Mouse (Mus musculus): ENCODE results near the gene Babam2. TPM values are rescaled to one million over a fixed set of nuclear protein-coding genes. Genes with fewer than 3 reads are reported as not detected.
"Not testable (repeated sequence)": the region's sequence is repeated elsewhere in the genome, so short reads cannot be mapped to it uniquely, and the experiment has no call there.

Babam2 gene
- total RNA-seq, 2 experiments from 2014 or later: 34.1 to 35.9 TPM

DNA sequence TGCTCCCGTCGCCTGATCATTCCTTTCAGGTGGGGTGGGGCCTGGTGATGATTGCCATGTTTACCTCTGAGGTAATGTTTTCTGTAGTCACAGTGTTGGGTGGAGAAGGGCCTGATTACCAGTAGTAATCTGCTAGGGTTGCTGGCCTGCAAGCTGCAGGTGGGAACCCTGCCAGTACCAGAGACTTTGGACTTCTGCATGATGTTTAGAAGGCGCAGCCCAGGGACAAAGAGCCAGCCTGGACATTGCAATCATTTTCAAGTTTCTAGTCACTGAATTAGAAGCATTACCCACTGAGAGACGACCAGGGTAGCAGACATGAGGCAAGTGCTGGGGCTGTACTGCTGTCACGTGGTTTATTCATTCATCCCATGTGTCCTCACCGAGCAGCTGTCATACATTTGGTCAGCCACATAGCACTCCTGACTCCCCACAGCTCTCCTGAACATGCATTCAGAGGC is 270.6 kb downstream of the Babam2 start:
- DNase-seq: peak; percentile 48 to 62
- intact Hi-C loops (cut with DNase I): no loop called here

- intact Hi-C loops (cut with DNase I): not testable (repeated sequence)
- peak in 1 of 2 experiments; percentile 7 for DNase-seq
Observed at GRCm38 (mm10) chr5:31972416-31972815, 274.9 kb downstream of the Babam2 start.

DNA sequence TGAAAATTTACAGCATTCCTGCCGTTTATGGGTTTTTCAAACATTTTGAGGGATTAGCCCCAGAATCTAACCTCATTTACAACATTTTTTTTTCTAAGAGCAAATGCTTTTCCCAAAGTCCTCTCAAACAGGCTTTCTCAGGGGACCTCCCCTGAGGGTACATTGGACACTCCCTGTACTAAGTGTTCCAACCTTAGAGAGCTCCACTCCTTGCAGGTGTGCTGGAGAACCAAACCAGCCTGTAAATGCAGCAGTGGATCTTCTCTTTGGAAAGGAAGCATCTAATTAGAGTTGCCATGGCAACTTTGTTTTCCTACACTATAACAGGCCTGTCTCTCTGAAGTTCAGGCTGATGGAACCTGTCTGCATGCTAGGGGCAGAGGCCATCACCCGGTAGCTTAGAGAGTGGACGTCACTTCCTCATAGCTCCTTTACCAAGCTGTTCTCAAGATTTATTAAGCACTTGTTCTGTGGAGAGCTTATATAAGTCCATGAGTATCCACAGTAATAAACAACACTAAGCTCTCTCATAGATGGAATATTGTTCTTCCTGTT is 277.2 kb downstream of the Babam2 start:
- intact Hi-C loops (cut with DNase I): no loop called here
- no peak for DNase-seq

- intact Hi-C loops (cut with DNase I): no loop called here
- DNase-seq: no peak
Observed at GRCm38 (mm10) chr5:31982061-31982460, 284.6 kb downstream of the Babam2 start.

GRCm38 (mm10) chr5:31983161-31983560 is 285.7 kb downstream of the Babam2 start:
- intact Hi-C loops (cut with DNase I): no loop called here
- DNase-seq: no peak

- intact Hi-C loops (cut with DNase I): no loop called here
- no peak for DNase-seq
Observed at GRCm38 (mm10) chr5:31983817-31984368, 286.4 kb downstream of the Babam2 start.

DNA sequence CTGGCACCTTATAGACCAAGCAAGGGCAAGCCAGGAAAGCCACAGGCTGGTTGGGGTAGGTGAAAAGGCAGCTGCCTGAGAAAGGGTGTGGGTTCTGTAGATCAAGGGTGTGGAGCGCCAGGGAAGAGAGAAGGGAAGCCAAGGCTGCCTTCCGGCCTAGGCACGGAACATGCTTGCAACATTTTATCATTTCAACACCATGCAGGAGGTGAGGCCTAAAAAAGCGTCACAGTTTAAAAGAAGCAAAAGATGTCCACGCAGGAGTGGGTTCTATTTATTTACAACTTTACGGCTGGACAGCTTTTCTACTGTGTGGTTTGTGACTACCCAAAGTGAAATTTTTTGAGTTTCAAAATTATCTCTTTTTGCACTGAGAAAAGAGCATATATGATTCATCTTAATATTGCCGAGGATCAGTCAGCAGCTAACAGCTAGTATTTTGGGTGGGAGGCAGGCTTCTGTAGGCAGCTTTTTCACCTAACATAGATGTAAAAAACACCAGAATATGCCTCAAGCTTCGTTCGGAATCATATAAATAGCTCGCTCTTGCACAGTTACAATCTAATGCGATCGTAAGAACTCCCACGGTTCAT is 287.0 kb downstream of the Babam2 start:
- intact Hi-C loops (cut with DNase I): no loop called here
- DNase-seq: peak; percentile 14 to 25

DNA sequence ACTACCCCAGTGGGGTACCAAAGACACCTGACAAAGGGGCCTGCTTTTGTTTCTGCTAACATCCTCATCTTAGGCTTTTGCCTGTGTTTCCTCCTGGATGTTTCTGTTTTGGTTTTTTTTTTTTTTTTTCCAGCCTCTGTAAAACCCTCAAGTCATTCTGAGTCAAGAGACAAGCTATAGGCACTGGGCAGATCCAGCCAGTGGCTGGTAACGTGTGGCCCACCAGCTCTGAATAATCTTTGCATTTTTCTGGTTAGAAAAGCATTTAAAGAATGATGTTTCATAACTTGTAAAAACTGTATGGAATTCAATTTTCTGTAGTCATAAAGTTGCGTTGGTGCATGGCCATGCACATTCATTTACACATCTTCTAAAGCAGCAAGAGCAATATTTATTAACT is 287.5 kb downstream of the Babam2 start:
- intact Hi-C loops (cut with DNase I): no loop called here
- no peak for DNase-seq

GRCm38 (mm10) chr5:31987541-31988307 is 290.2 kb downstream of the Babam2 start:
- intact Hi-C loops (cut with DNase I): no loop called here
- DNase-seq: no peak

DNA sequence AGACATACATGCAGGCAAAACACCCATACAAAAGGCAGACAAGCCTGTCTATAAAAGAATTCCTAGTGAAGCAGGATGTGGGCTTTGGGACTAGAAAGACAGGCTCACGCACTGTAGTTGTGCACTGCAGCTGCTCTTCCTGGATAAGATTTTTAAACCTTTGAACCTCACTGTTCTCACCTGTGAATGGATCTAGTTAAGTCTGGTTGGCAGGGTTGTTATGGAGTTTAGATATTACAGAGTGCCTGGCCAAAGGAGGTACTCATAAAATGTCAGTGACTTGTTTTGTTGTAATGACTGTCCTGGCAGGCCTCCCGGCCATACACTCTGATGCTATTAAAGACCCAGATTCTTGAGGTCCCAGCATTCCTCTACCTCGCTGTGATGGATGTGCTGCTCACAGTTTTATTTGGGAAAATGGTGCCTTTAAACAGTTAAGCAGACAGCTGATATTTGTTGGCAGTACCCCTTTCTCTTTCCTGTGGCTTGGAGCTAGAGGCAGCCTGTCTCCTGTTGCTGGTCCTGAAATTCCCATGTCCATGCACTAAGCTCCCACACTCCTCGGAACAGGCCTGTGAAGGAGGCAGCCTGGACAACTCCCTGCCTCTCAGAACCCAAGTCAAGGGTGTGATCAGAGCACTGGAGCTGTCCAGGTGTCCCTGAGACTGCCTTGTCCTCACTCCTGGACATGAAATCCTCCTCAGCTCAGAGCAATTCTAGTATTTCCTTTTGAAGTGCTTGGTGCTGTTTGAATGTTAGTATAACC is 299.9 kb downstream of the Babam2 start:
- intact Hi-C loops (cut with DNase I): no loop called here
- no peak for DNase-seq

DNA sequence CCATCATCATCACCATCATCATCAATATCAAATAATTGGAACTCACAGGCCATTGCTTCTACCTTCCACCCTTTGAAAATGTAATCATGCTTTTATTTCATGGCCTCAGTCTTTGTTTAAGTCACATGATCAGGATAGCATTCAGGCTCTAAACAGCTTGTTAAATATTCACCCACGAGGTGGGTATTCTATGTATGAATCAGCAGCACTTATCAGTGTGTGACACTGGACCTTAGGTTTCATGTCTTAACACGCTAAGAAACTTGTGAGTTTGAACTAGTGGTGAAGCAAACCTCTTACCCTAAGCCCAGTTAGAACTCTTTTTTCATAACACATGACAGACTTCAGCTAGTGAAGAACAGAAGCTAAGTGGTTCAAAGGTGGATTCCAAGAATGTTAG is 301.3 kb downstream of the Babam2 start:
- DNase-seq: no peak
- intact Hi-C loops (cut with DNase I): no loop called here

- intact Hi-C loops (cut with DNase I): no loop called here
- no peak for DNase-seq
Observed at GRCm38 (mm10) chr5:32000076-32000475, 302.6 kb downstream of the Babam2 start.

- DNase-seq: no peak
- intact Hi-C loops (cut with DNase I): no loop called here
Observed at GRCm38 (mm10) chr5:32001266-32001665, 303.8 kb downstream of the Babam2 start.

DNA sequence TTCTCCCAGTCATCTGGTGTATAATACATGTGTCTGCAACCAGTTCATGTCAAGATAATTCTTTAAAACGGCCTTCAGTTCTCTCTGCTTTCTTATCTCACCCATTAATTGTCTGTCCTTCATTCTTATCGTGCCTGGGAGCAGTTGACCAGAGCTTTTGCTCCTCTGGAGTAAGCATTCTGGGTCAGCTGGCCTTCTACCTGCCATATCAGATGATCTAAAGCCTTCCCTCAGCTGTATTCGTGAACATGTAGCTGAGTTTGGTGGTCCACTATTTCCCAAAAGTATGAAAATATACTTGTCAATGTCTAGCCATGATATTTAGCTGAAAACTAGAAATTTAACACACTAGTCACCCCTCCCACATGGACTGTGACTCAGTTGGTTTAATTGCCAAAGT is 304.3 kb downstream of the Babam2 start:
- no peak for DNase-seq
- intact Hi-C loops (cut with DNase I): no loop called here

GRCm38 (mm10) chr5:32008401-32008800 is 310.9 kb downstream of the Babam2 start:
- intact Hi-C loops (cut with DNase I): no loop called here
- DNase-seq: peak in 1 of 2 experiments; percentile 23

DNA sequence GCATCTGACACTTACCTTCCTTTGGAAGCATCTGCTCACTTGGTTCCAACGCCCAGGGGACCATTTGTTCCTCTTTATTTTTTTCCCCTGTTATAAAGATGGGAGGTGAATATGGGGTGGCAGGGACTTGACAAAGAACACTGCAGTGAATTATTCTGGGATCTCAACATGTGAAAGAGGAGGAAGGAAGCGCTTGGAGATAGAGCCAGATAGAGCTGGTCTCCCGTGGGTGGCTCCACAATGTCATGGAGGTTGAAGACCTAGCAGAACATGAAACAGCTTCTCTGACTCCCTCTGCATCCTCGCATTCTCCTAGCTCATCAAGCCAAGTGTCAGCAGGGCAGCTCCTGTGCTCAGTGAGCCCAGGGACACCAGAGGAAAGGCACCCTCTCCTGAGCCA is 312.6 kb downstream of the Babam2 start:
- intact Hi-C loops (cut with DNase I): no loop called here
- no peak for DNase-seq

DNA sequence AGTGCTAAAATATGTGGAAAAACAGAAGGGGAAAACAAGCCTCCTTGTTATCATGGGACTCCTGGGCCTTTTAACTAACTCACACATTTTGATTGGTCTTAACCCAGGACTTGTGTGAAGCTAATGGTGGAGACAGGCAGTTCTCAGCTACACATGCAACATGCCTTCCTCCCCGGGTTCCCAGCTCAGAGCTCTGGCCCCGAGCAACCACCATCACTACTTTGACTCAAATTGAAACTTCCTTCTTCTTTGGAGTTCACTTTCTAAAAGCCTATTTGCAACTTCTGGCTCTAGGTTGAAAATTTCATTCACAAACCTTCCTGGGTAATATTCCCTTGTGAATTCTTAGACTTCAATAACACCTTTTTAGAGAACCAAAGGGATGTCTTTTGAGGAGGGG is 315.6 kb downstream of the Babam2 start:
- DNase-seq: no peak
- intact Hi-C loops (cut with DNase I): no loop called here

- no peak for DNase-seq
Observed at GRCm38 (mm10) chr5:32014786-32015185, 317.3 kb downstream of the Babam2 start.

GRCm38 (mm10) chr5:32015949-32016478 is 318.5 kb downstream of the Babam2 start:
- intact Hi-C loops (cut with DNase I): no loop called here

More at GRCm38 (mm10) chr5:32014786-32015185, 317.3 kb downstream of the Babam2 start:
- intact Hi-C loops (cut with DNase I): no loop called here

DNA sequence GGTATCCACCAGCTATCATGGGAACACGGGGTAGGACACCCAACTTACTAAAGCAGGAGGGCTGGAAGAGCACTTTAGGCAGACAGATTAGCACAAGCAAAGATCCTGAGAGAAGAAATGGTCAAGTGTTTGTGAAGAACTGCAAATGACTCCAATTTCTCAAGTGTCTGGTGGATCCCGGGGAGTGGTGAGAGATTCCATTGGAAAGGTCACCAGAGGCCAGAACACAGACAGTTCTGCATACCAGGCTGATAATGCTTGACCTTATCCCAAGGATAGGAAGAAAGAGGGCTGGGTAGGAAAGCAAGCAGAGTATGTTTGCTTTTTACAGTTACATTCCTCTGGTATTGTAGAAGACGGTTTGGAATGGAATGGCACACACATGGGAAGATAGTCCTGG is 320.2 kb downstream of the Babam2 start:
- intact Hi-C loops (cut with DNase I): no loop called here
- DNase-seq: no peak

More at GRCm38 (mm10) chr5:32015949-32016478, 318.5 kb downstream of the Babam2 start:
- DNase-seq: no peak
